17 mouse cellular contexts compared by ENCODE assay signal in the genomic region with DNA sequence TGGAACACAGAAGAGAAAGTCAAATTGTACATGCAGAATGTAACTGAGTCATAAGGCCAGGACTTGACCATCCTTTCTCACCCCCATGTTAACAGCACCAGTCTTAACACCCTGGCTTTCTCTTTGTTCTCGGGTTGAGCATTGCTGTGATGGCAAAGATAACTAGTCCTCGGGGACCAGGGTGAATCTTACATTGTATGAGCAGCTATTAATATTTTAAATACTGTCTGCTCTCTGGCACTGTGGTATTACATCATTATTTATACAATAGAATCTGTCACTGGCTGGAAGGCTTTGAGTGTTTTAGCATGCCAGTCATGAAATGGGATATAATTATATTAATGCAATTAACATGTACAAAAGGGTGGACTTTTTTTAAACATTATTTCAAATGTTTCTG.
A peak's percentile ranks its signal among the peaks of the same experiment; 100 is the strongest.
DNase-seq lines count a peak whose midpoint lies in the region; ATAC-seq and TF ChIP-seq lines count a peak whose summit lies in the region.
"Had no signal": no experiment of that assay in that cellular context is flagged by ENCODE, and none has a peak within 500 bp of the region (broad histone marks: within the 10 kb centered on the region; RNA-seq: fewer than 3 reads in every experiment).

No protein-coding gene starts in this region.

- TF ChIP-seq CTCF in midbrain, postnatal 0 days (IDR thresholded peaks at IDR 0.05), result no peak
- TF ChIP-seq CTCF in forebrain, postnatal 0 days (IDR thresholded peaks at IDR 0.05; ENCODE audit: low read depth), result no peak

- H3K9me3 ChIP-seq in midbrain, embryonic 11.5 days (ENCODE audit: control insufficient read depth, low read length), result no peaks in the 10 kb centered on the region
- no peaks in the 10 kb centered on the region for H3K9me3 ChIP-seq in midbrain, postnatal 0 days (ENCODE audit: low read length)
- no peaks in the 10 kb centered on the region for H3K9me3 ChIP-seq in forebrain, postnatal 0 days (ENCODE audit: low read length)
- no peaks in the 10 kb centered on the region for H3K9me3 ChIP-seq in hindbrain, embryonic 15.5 days
- no peaks in the 10 kb centered on the region for H3K9me3 ChIP-seq in neural tube, embryonic 13.5 days
- H3K9me3 ChIP-seq: embryonic facial prominence, embryonic 12.5 days; kidney, embryonic 15.5 days; liver, embryonic 13.5 days; lung, embryonic 15.5 days had no signal

- peaks cover 4% of the 10 kb centered on the region for H3K4me1 ChIP-seq in midbrain, embryonic 11.5 days (ENCODE audit: control insufficient read depth, insufficient read depth, low read length)
- peaks cover 6% of the 10 kb centered on the region for H3K4me1 ChIP-seq in midbrain, postnatal 0 days (ENCODE audit: insufficient read depth, low read length)
- H3K4me1 ChIP-seq in forebrain, postnatal 0 days (ENCODE audit: insufficient read depth), result peaks cover 5% of the 10 kb centered on the region; the same call in 1 of the 2 replicates
- H3K4me1 ChIP-seq in hindbrain, embryonic 15.5 days (replicated peaks), result peaks cover 18% of the 10 kb centered on the region
- H3K4me1 ChIP-seq in neural tube, embryonic 13.5 days (replicated peaks), result peaks cover 10% of the 10 kb centered on the region
- H3K4me1 ChIP-seq: embryonic facial prominence, embryonic 12.5 days; kidney, embryonic 15.5 days; liver, embryonic 13.5 days; lung, embryonic 15.5 days; megakaryocyte, embryonic 14.5 days had no signal

- H3K27me3 ChIP-seq in midbrain, embryonic 11.5 days (ENCODE audit: control insufficient read depth, insufficient read depth, low read length), result no peaks in the 10 kb centered on the region
- H3K27me3 ChIP-seq in midbrain, postnatal 0 days (ENCODE audit: insufficient read depth, low read length), result no peaks in the 10 kb centered on the region
- H3K27me3 ChIP-seq in forebrain, postnatal 0 days (ENCODE audit: insufficient read depth, low read length), result no peaks in the 10 kb centered on the region
- H3K27me3 ChIP-seq in hindbrain, embryonic 15.5 days, result no peaks in the 10 kb centered on the region
- no peaks in the 10 kb centered on the region for H3K27me3 ChIP-seq in neural tube, embryonic 13.5 days
- H3K27me3 ChIP-seq: embryonic facial prominence, embryonic 12.5 days; kidney, embryonic 15.5 days; liver, embryonic 13.5 days; lung, embryonic 15.5 days; megakaryocyte, embryonic 14.5 days had no signal

- 56% methylated on average over 2 of the region's 2 CpGs for WGBS in midbrain, embryonic 11.5 days
- 27% methylated on average over 2 of the region's 2 CpGs for WGBS in midbrain, postnatal 0 days
- WGBS in forebrain, postnatal 0 days, result 27% methylated on average over 2 of the region's 2 CpGs
- WGBS in hindbrain, embryonic 15.5 days, result 28% methylated on average over 2 of the region's 2 CpGs
- WGBS in neural tube, embryonic 13.5 days, result 30% methylated on average over 2 of the region's 2 CpGs

- ATAC-seq in midbrain, embryonic 11.5 days (ENCODE audit: low FRiP score), result peak; percentile 48; the same call in 1 of the 2 replicates
- ATAC-seq in midbrain, postnatal 0 days (ENCODE audit: low FRiP score), result no peak; the same call in 1 of the 2 replicates
- ATAC-seq in forebrain, postnatal 0 days, result peak; percentile 34; the same call in 1 of the 2 replicates
- ATAC-seq in hindbrain, embryonic 15.5 days (ENCODE audit: low FRiP score, low read depth), result peak; percentile 73
- ATAC-seq in neural tube, embryonic 13.5 days (ENCODE audit: low read depth), result peak; percentile 72

- H3K9ac ChIP-seq in midbrain, embryonic 11.5 days (ENCODE audit: low read length), result no peak overlapping the region
- H3K9ac ChIP-seq in midbrain, postnatal 0 days (replicated peaks; ENCODE audit: low read length, poor library complexity, severe bottlenecking), result no peak overlapping the region
- H3K9ac ChIP-seq in forebrain, postnatal 0 days, result no peak overlapping the region
- H3K9ac ChIP-seq in hindbrain, embryonic 15.5 days, result no peak overlapping the region
- H3K9ac ChIP-seq in neural tube, embryonic 13.5 days, result no peak overlapping the region
- H3K9ac ChIP-seq: embryonic facial prominence, embryonic 12.5 days; kidney, embryonic 15.5 days; liver, embryonic 13.5 days; lung, embryonic 15.5 days had no signal

- no peak overlapping the region for H3K4me3 ChIP-seq in midbrain, embryonic 11.5 days (ENCODE audit: low read depth, low read length)
- no peak overlapping the region for H3K4me3 ChIP-seq in midbrain, postnatal 0 days (ENCODE audit: low read depth, low read length)
- H3K4me3 ChIP-seq in forebrain, postnatal 0 days (ENCODE audit: low read depth, low read length), result no peak overlapping the region
- H3K4me3 ChIP-seq in hindbrain, embryonic 15.5 days, result no peak overlapping the region
- no peak overlapping the region for H3K4me3 ChIP-seq in neural tube, embryonic 13.5 days
- H3K4me3 ChIP-seq: embryonic facial prominence, embryonic 12.5 days; kidney, embryonic 15.5 days; left cerebral cortex, adult 2 months; liver, embryonic 13.5 days; lung, embryonic 15.5 days; megakaryocyte, embryonic 14.5 days had no signal

- no peak overlapping the region for H3K4me2 ChIP-seq in midbrain, embryonic 11.5 days
- H3K4me2 ChIP-seq in midbrain, postnatal 0 days (ENCODE audit: low read depth, low read length, poor library complexity, severe bottlenecking), result no peak overlapping the region
- no peak overlapping the region for H3K4me2 ChIP-seq in forebrain, postnatal 0 days (ENCODE audit: low read depth)
- H3K4me2 ChIP-seq in hindbrain, embryonic 15.5 days, result no peak overlapping the region
- no peak overlapping the region for H3K4me2 ChIP-seq in neural tube, embryonic 13.5 days
- H3K4me2 ChIP-seq: embryonic facial prominence, embryonic 12.5 days; heart, embryonic 11.5 days; kidney, embryonic 15.5 days; liver, embryonic 13.5 days; lung, embryonic 15.5 days had no signal

- no peak for DNase-seq in midbrain, embryonic 11.5 days (ENCODE audit: low spot score, missing footprints)
- no peak for DNase-seq in midbrain, postnatal 0 days (ENCODE audit: low spot score)
- DNase-seq in forebrain, postnatal 0 days, result no peak
- DNase-seq in kidney, adult 18-20 months, result no peak
- no peak for DNase-seq in cerebellum, adult 9-11 months
- no peak for DNase-seq in cerebellum, adult 8-10 months
- DNase-seq: cerebellum, postnatal 36 days; heart, postnatal 14 days; liver, embryonic 13.5 days had no signal

- H3K36me3 ChIP-seq in midbrain, embryonic 11.5 days (ENCODE audit: control insufficient read depth, insufficient read depth, low read length), result no peaks in the 10 kb centered on the region
- H3K36me3 ChIP-seq in midbrain, postnatal 0 days (ENCODE audit: insufficient read depth, low read length), result no peaks in the 10 kb centered on the region
- H3K36me3 ChIP-seq in forebrain, postnatal 0 days (ENCODE audit: insufficient read depth), result no peaks in the 10 kb centered on the region
- no peaks in the 10 kb centered on the region for H3K36me3 ChIP-seq in hindbrain, embryonic 15.5 days
- H3K36me3 ChIP-seq in neural tube, embryonic 13.5 days, result no peaks in the 10 kb centered on the region
- H3K36me3 ChIP-seq: embryonic facial prominence, embryonic 12.5 days; kidney, embryonic 15.5 days; liver, embryonic 13.5 days; lung, embryonic 15.5 days had no signal

- no peak overlapping the region for H3K27ac ChIP-seq in midbrain, embryonic 11.5 days (ENCODE audit: low read depth, low read length)
- no peak overlapping the region for H3K27ac ChIP-seq in midbrain, postnatal 0 days (ENCODE audit: low read depth, low read length)
- no peak overlapping the region for H3K27ac ChIP-seq in forebrain, postnatal 0 days (ENCODE audit: low read depth, low read length)
- peak overlapping the region; percentile 55; the same call in 1 of the 2 replicates for H3K27ac ChIP-seq in hindbrain, embryonic 15.5 days (replicated peaks)
- peak overlapping the region; percentile 62; the same call in 1 of the 2 replicates for H3K27ac ChIP-seq in neural tube, embryonic 13.5 days (replicated peaks)
- H3K27ac ChIP-seq: embryonic facial prominence, embryonic 12.5 days; kidney, embryonic 15.5 days; left cerebral cortex, adult 2 months; liver, embryonic 13.5 days had no signal

Comparison
In these comparisons a context has a peak if more than half of its experiments do, and no peak if none do; other contexts are left out.
1. H3K27ac ChIP-seq: peak in hindbrain, embryonic 15.5 days (single experiment) and neural tube, embryonic 13.5 days (single experiment); none in midbrain, embryonic 11.5 days (single experiment), midbrain, postnatal 0 days (single experiment) and forebrain, postnatal 0 days (single experiment).